Mouse (Mus musculus): ENCODE data around the gene Fam173b. TPM values are rescaled to one million over a fixed set of nuclear protein-coding genes. Genes with fewer than 3 reads are reported as not detected.

Fam173b gene
- total and polyA plus RNA-seq, 3 experiments, result 3.1 to 6.8 (median 6.6) TPM

GRCm38 (mm10) chr15:31603113-31603512 lies 1.5 kb downstream of the Fam173b start:
- Histone ChIP-seq H3K4me1 (ENCODE audit: insufficient read depth, low read depth, low read length) (peaks cover 30% of the 10 kb centered on the region), H3K36me3 (replicated peaks) (peaks cover 44% of the 10 kb centered on the region), H3K27me3 (ENCODE audit: insufficient read depth, low read length) (no peaks in the 10 kb centered on the region), H3K4me3 (ENCODE audit: low read depth, low read length) (peak overlapping the region; percentile 87; the same call in 1 of the 2 replicates), H3K9me3 (replicated peaks) (no peaks in the 10 kb centered on the region)
- ATAC-seq (ENCODE audit: extremely low read depth, insufficient number of reproducible peaks, low FRiP score, poor library complexity, severe bottlenecking), result no peak
- TF ChIP-seq CTCF (IDR thresholded peaks at IDR 0.05; ENCODE audit: low read depth, low read length) (no peak), GATA1 (IDR thresholded peaks at IDR 0.05; ENCODE audit: borderline replicate concordance, low read length) (no peak), TAL1 (conservative IDR thresholded peaks at IDR 0.05; ENCODE audit: low read depth, low read length) (no peak)
- no peak for DNase-seq (ENCODE audit: low spot score)

DNA sequence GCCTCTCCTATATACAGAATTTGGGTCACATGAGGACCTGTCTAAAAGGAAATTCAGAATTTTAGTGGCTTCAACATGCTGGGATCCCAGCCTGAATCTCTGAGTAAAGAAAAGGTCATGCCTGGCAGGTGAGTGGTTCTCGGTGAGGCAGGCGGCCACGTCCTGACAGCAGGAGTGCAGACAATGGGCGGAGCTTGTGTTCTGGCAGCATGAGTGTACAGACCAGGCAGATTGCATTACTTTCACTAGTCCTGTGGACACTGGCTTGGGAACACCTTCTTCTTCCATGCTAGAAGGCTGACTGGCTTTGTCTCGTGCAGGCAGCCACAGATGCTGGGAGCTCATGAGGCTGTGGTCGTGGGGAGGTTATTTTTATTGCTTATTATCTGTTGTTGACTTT lies 5.2 kb downstream of the Fam173b start:
- Histone ChIP-seq H3K4me1 (ENCODE audit: insufficient read depth, low read depth, low read length) (peaks cover 11% of the 10 kb centered on the region), H3K36me3 (replicated peaks) (peaks cover 55% of the 10 kb centered on the region), H3K9me3 (replicated peaks) (no peaks in the 10 kb centered on the region), H3K27me3 (ENCODE audit: insufficient read depth, low read length) (no peaks in the 10 kb centered on the region), H3K4me3 (ENCODE audit: low read depth, low read length) (no peak overlapping the region)
- DNase-seq (ENCODE audit: low spot score) (no peak), ATAC-seq (ENCODE audit: extremely low read depth, insufficient number of reproducible peaks, low FRiP score, poor library complexity, severe bottlenecking) (no peak)
- TF ChIP-seq GATA2 (IDR thresholded peaks at IDR 0.05; ENCODE audit: borderline replicate concordance, low read depth, low read length) (no peak), GATA1 (IDR thresholded peaks at IDR 0.05; ENCODE audit: borderline replicate concordance, low read length) (no peak), TAL1 (conservative IDR thresholded peaks at IDR 0.05; ENCODE audit: low read depth, low read length) (no peak)

GRCm38 (mm10) chr15:31611027-31611426 lies 9.4 kb downstream of the Fam173b start:
- Histone ChIP-seq H3K27me3 (ENCODE audit: insufficient read depth, low read length) (no peaks in the 10 kb centered on the region), H3K4me1 (ENCODE audit: insufficient read depth, low read depth, low read length) (peaks cover 5% of the 10 kb centered on the region; the same call in 1 of the 2 replicates), H3K4me3 (ENCODE audit: low read depth, low read length) (no peak overlapping the region), H3K36me3 (replicated peaks) (peaks cover 68% of the 10 kb centered on the region), H3K9me3 (replicated peaks) (no peaks in the 10 kb centered on the region)
- DNase-seq (ENCODE audit: low spot score) (no peak), ATAC-seq (ENCODE audit: extremely low read depth, insufficient number of reproducible peaks, low FRiP score, poor library complexity, severe bottlenecking) (no peak)
- no peak for TF ChIP-seq TAL1 (conservative IDR thresholded peaks at IDR 0.05; ENCODE audit: low read depth, low read length)
- TF ChIP-seq POLR2AphosphoS5 (IDR thresholded peaks at IDR 0.05; ENCODE audit: insufficient replicate concordance, low read depth, low read length), result no peak
- TF ChIP-seq GATA2 (IDR thresholded peaks at IDR 0.05; ENCODE audit: borderline replicate concordance, low read depth, low read length), result no peak
- TF ChIP-seq CTCF (IDR thresholded peaks at IDR 0.05; ENCODE audit: low read depth, low read length), result no peak
- TF ChIP-seq GATA1 (IDR thresholded peaks at IDR 0.05; ENCODE audit: borderline replicate concordance, low read length), result no peak

- no peak for TF ChIP-seq GATA2 (IDR thresholded peaks at IDR 0.05; ENCODE audit: borderline replicate concordance, low read depth, low read length)
- no peak for TF ChIP-seq POLR2AphosphoS5 (IDR thresholded peaks at IDR 0.05; ENCODE audit: insufficient replicate concordance, low read depth, low read length)
- no peak for TF ChIP-seq TAL1 (conservative IDR thresholded peaks at IDR 0.05; ENCODE audit: low read depth, low read length)
- no peak for TF ChIP-seq CTCF (IDR thresholded peaks at IDR 0.05; ENCODE audit: low read depth, low read length)
- no peak for TF ChIP-seq GATA1 (IDR thresholded peaks at IDR 0.05; ENCODE audit: borderline replicate concordance, low read length)
- no peak for ATAC-seq (ENCODE audit: extremely low read depth, insufficient number of reproducible peaks, low FRiP score, poor library complexity, severe bottlenecking)
- Histone ChIP-seq H3K27me3 (ENCODE audit: insufficient read depth, low read length) (no peaks in the 10 kb centered on the region), H3K4me3 (ENCODE audit: low read depth, low read length) (no peak overlapping the region), H3K9me3 (replicated peaks) (no peaks in the 10 kb centered on the region), H3K4me1 (ENCODE audit: insufficient read depth, low read depth, low read length) (peaks cover 3% of the 10 kb centered on the region; the same call in 1 of the 2 replicates), H3K36me3 (replicated peaks) (peaks cover 69% of the 10 kb centered on the region)
- DNase-seq (ENCODE audit: low spot score), result no peak
Measured at GRCm38 (mm10) chr15:31611976-31612375, 10.3 kb downstream of the Fam173b start.

DNA sequence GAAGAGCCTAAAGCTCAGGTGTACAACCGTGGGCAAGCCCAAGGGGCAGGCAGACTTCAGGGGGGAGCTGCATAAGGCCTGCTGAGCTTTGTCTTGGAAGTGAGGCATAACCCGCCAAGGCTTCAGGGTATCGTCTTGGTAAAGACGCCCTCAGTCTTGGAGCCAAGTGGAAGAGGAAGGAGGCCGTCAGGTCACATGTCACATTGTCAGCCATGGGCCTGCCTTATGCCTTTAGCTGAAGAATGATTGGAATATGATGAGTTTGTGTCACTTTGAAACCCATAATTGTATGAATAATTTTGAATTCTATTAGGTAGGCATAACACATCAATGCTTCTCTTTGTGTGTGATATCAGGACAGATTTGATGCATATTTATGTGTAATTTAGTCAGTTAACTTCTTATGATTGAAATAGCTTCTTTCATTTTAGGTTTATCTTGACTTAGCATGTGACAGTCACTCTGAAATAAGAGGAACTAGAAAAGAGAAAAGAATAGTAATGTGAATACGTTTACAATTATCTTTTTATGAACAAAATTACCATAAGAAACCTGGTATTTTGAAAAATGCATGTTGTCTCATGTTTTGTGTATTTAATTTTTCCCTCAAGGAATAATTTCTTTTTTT lies 12.3 kb downstream of the Fam173b start:
- no peaks in the 10 kb centered on the region for H3K9me3 ChIP-seq (replicated peaks)
- H3K36me3 ChIP-seq (replicated peaks), result peaks cover 78% of the 10 kb centered on the region
- ATAC-seq (ENCODE audit: extremely low read depth, insufficient number of reproducible peaks, low FRiP score, poor library complexity, severe bottlenecking) (no peak), DNase-seq (ENCODE audit: low spot score) (no peak)
- H3K27me3 ChIP-seq (ENCODE audit: insufficient read depth, low read length), result no peaks in the 10 kb centered on the region
- peaks cover 3% of the 10 kb centered on the region; the same call in 1 of the 2 replicates for H3K4me1 ChIP-seq (ENCODE audit: insufficient read depth, low read depth, low read length)
- TF ChIP-seq TAL1 (conservative IDR thresholded peaks at IDR 0.05; ENCODE audit: low read depth, low read length) (no peak), POLR2AphosphoS5 (IDR thresholded peaks at IDR 0.05; ENCODE audit: insufficient replicate concordance, low read depth, low read length) (no peak), CTCF (IDR thresholded peaks at IDR 0.05; ENCODE audit: low read depth, low read length) (no peak), GATA2 (IDR thresholded peaks at IDR 0.05; ENCODE audit: borderline replicate concordance, low read depth, low read length) (no peak), GATA1 (IDR thresholded peaks at IDR 0.05; ENCODE audit: borderline replicate concordance, low read length) (no peak)
- H3K4me3 ChIP-seq (ENCODE audit: low read depth, low read length), result no peak overlapping the region

- Histone ChIP-seq H3K4me3 (ENCODE audit: low read depth, low read length) (no peak overlapping the region), H3K36me3 (replicated peaks) (peaks cover 77% of the 10 kb centered on the region), H3K4me1 (ENCODE audit: insufficient read depth, low read depth, low read length) (peaks cover 3% of the 10 kb centered on the region; the same call in 1 of the 2 replicates), H3K9me3 (replicated peaks) (no peaks in the 10 kb centered on the region), H3K27me3 (ENCODE audit: insufficient read depth, low read length) (no peaks in the 10 kb centered on the region)
- no peak for DNase-seq (ENCODE audit: low spot score)
- ATAC-seq (ENCODE audit: extremely low read depth, insufficient number of reproducible peaks, low FRiP score, poor library complexity, severe bottlenecking), result no peak
- no peak for TF ChIP-seq POLR2AphosphoS5 (IDR thresholded peaks at IDR 0.05; ENCODE audit: insufficient replicate concordance, low read depth, low read length)
- no peak for TF ChIP-seq CTCF (IDR thresholded peaks at IDR 0.05; ENCODE audit: low read depth, low read length)
- TF ChIP-seq GATA1 (IDR thresholded peaks at IDR 0.05; ENCODE audit: borderline replicate concordance, low read length), result no peak
- no peak for TF ChIP-seq GATA2 (IDR thresholded peaks at IDR 0.05; ENCODE audit: borderline replicate concordance, low read depth, low read length)
- TF ChIP-seq TAL1 (conservative IDR thresholded peaks at IDR 0.05; ENCODE audit: low read depth, low read length), result no peak
Measured at GRCm38 (mm10) chr15:31614666-31615065, 13.0 kb downstream of the Fam173b start.

Measured in G1E (cell line).